11 mouse cellular contexts compared by ENCODE assay signal in the genomic region with DNA sequence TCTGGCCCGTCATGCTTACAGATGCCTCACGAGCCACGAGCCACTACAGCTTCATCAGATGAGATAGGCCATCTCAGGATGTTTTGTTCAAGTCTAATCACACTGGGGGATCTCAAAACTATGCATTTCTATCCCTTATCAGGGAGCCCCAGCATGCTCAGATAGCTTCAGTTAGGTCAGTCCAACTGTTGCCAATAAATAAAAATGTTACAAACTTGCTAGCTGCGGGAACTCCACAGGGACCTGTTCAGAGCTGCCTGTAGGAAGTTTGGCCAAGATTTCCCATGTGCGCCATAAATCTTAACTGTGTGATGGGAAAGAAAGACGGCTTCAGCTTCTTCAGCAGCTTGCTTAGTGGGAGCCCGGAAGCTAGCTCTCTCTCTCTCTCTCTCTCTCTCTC. TPM values are rescaled to one million over a fixed set of nuclear protein-coding genes. Genes with fewer than 3 reads are reported as not detected.
DNase-seq lines count a peak whose midpoint lies in the region; ATAC-seq and TF ChIP-seq lines count a peak whose summit lies in the region.
"Had no signal": no experiment of that assay in that cellular context is flagged by ENCODE, and none has a peak within 500 bp of the region (broad histone marks: within the 10 kb centered on the region; RNA-seq: fewer than 3 reads in every experiment).

No protein-coding gene starts in this region.

- ATAC-seq in stomach, embryonic 14.5 days (ENCODE audit: insufficient number of reproducible peaks, insufficient read depth, low FRiP score, low read depth) = peak; percentile 23; the same call in 1 of the 2 replicates
- no peak for ATAC-seq in stomach, postnatal 0 days (ENCODE audit: low FRiP score, low TSS enrichment)
- ATAC-seq in neural tube, embryonic 14.5 days (ENCODE audit: low read depth) = peak; percentile 34; the same call in 1 of the 2 replicates

- H3K9ac ChIP-seq in stomach, embryonic 14.5 days (replicated peaks; ENCODE audit: low read depth, low read length) = no peak overlapping the region
- H3K9ac ChIP-seq in stomach, postnatal 0 days (ENCODE audit: low read length) = no peak overlapping the region
- no peak overlapping the region for H3K9ac ChIP-seq in neural tube, embryonic 14.5 days (replicated peaks; ENCODE audit: low read depth, low read length)
- H3K9ac ChIP-seq: hindbrain, embryonic 15.5 days had no signal

- no peak for TF ChIP-seq CTCF in stomach, postnatal 0 days (IDR thresholded peaks at IDR 0.05; ENCODE audit: low read depth)

- H3K9me3 ChIP-seq in stomach, embryonic 14.5 days (ENCODE audit: control insufficient read depth, low read depth, low read length) = no peaks in the 10 kb centered on the region
- H3K9me3 ChIP-seq in stomach, postnatal 0 days (ENCODE audit: control insufficient read depth, low read length) = no peaks in the 10 kb centered on the region
- H3K9me3 ChIP-seq in neural tube, embryonic 14.5 days (ENCODE audit: control insufficient read depth, low read length) = no peaks in the 10 kb centered on the region
- H3K9me3 ChIP-seq: hindbrain, embryonic 15.5 days; midbrain, embryonic 10.5 days had no signal

- peak; percentile 52 for DNase-seq in gastrocnemius, adult 18-20 months (ENCODE audit: low spot score)
- DNase-seq in gastrocnemius, postnatal 10 days = no peak
- DNase-seq in stomach, postnatal 0 days (ENCODE audit: low spot score) = no peak
- DNase-seq in kidney, adult 9 months = peak; percentile 57
- DNase-seq in T-cell, adult 2 months (ENCODE audit: low spot score) = no peak
- no peak for DNase-seq in urinary bladder, adult 2 months (ENCODE audit: low spot score)
- DNase-seq: cerebellum, adult 9-11 months had no signal

- H3K36me3 ChIP-seq in stomach, embryonic 14.5 days (ENCODE audit: control insufficient read depth, insufficient read depth, low read length) = no peaks in the 10 kb centered on the region
- H3K36me3 ChIP-seq in stomach, postnatal 0 days (ENCODE audit: control insufficient read depth, insufficient read depth, low read length) = no peaks in the 10 kb centered on the region
- H3K36me3 ChIP-seq in neural tube, embryonic 14.5 days (ENCODE audit: control insufficient read depth, insufficient read depth, low read length) = no peaks in the 10 kb centered on the region
- H3K36me3 ChIP-seq: hindbrain, embryonic 15.5 days; midbrain, embryonic 10.5 days had no signal

- no peak overlapping the region for H3K4me2 ChIP-seq in stomach, embryonic 14.5 days (replicated peaks; ENCODE audit: low read depth, low read length)
- no peak overlapping the region for H3K4me2 ChIP-seq in stomach, postnatal 0 days (replicated peaks; ENCODE audit: low read depth)
- H3K4me2 ChIP-seq in neural tube, embryonic 14.5 days (ENCODE audit: low read depth, low read length) = no peak overlapping the region
- H3K4me2 ChIP-seq: hindbrain, embryonic 15.5 days had no signal

- no peak overlapping the region for H3K27ac ChIP-seq in stomach, embryonic 14.5 days (ENCODE audit: low read length)
- H3K27ac ChIP-seq in stomach, postnatal 0 days (replicated peaks) = no peak overlapping the region
- no peak overlapping the region for H3K27ac ChIP-seq in neural tube, embryonic 14.5 days (ENCODE audit: low read depth, low read length)
- H3K27ac ChIP-seq: hindbrain, embryonic 15.5 days; midbrain, embryonic 10.5 days had no signal

- no peaks in the 10 kb centered on the region for H3K27me3 ChIP-seq in stomach, embryonic 14.5 days (ENCODE audit: control insufficient read depth, insufficient read depth, low read length)
- no peaks in the 10 kb centered on the region for H3K27me3 ChIP-seq in stomach, postnatal 0 days (ENCODE audit: control insufficient read depth, insufficient read depth, low read length)
- no peaks in the 10 kb centered on the region for H3K27me3 ChIP-seq in neural tube, embryonic 14.5 days (ENCODE audit: control insufficient read depth, insufficient read depth, low read length)
- H3K27me3 ChIP-seq: hindbrain, embryonic 15.5 days had no signal

- H3K4me1 ChIP-seq in stomach, embryonic 14.5 days (ENCODE audit: control insufficient read depth, insufficient read depth, low read length) = no peaks in the 10 kb centered on the region
- H3K4me1 ChIP-seq in stomach, postnatal 0 days (replicated peaks; ENCODE audit: control insufficient read depth, insufficient read depth) = no peaks in the 10 kb centered on the region
- no peaks in the 10 kb centered on the region for H3K4me1 ChIP-seq in neural tube, embryonic 14.5 days (ENCODE audit: control insufficient read depth, insufficient read depth, low read length)
- H3K4me1 ChIP-seq: hindbrain, embryonic 15.5 days had no signal

- no peak for TF ChIP-seq EP300 in stomach, postnatal 0 days (optimal IDR thresholded peaks at IDR 0.05)

- no peak overlapping the region for H3K4me3 ChIP-seq in stomach, embryonic 14.5 days (ENCODE audit: low read depth, low read length)
- no peak overlapping the region for H3K4me3 ChIP-seq in stomach, postnatal 0 days (ENCODE audit: low read depth, low read length)
- H3K4me3 ChIP-seq in neural tube, embryonic 14.5 days (ENCODE audit: low read depth, low read length) = no peak overlapping the region
- H3K4me3 ChIP-seq: hindbrain, embryonic 15.5 days; midbrain, embryonic 10.5 days had no signal

- 41% methylated on average over 7 of the region's 7 CpGs for WGBS in stomach, embryonic 14.5 days
- WGBS in stomach, postnatal 0 days = 38% methylated on average over 7 of the region's 7 CpGs
- 48% methylated on average over 7 of the region's 7 CpGs for WGBS in neural tube, embryonic 14.5 days

RNA-seq across cellular contexts. Expression of a gene that starts 15.8 kb away (rescaled TPM):
- total RNA-seq in gastrocnemius, adult 18-20 months (2021) = 1 to 10 TPM; 1.8 to 1.9 TPM
- total RNA-seq in gastrocnemius, postnatal 10 days (2021) = 1 to 10 TPM; 4.8 to 5.3 TPM
- 9.4 and 9.5 TPM in 2 replicates for polyA plus RNA-seq in stomach, embryonic 14.5 days (2014; fragmentation: Nextera tagmentation; extraction: Ambion mirVana)
- 4.4 TPM in 2 replicates for polyA plus RNA-seq in stomach, postnatal 0 days (2015; fragmentation: Nextera tagmentation; extraction: Ambion mirVana)
- polyA plus RNA-seq in neural tube, embryonic 14.5 days (2014; fragmentation: Nextera tagmentation; extraction: Ambion mirVana) = 11.9 and 13.2 TPM in 2 replicates
- polyA plus RNA-seq in urinary bladder, adult 2 months (2012; rRNA removed) = 6.6 and 7.1 TPM in 2 replicates

Comparison
In these comparisons a context has a peak if more than half of its experiments do, and no peak if none do; other contexts are left out.
1. DNase-seq: peak in gastrocnemius, adult 18-20 months (single experiment) and kidney, adult 9 months (single experiment); none in gastrocnemius, postnatal 10 days (single experiment), stomach, postnatal 0 days (single experiment), T-cell, adult 2 months (single experiment) and urinary bladder, adult 2 months (single experiment).